Mouse (Mus musculus): ENCODE measurements around the gene Oas1a. TPM values are rescaled to one million over a fixed set of nuclear protein-coding genes. Genes with fewer than 3 reads are reported as not detected.
"Not testable (repeated sequence)": the region's sequence is repeated elsewhere in the genome, so short reads cannot be mapped to it uniquely, and the experiment has no call there.

Oas1a gene
- polyA plus RNA-seq (2011; ENCODE audit: insufficient read depth, insufficient read length, low read depth, missing spikeins) = 2.3 TPM in 1 of 2 replicates, not detected in the other

- not testable (repeated sequence) for H3K27ac ChIP-seq (ENCODE audit: insufficient read depth, low read length); H3K4me1 ChIP-seq (ENCODE audit: control insufficient read depth, insufficient read depth, low read length); H3K4me3 ChIP-seq (ENCODE audit: low read depth, low read length)
Measured at GRCm38 (mm10) chr5:120906791-120907733, at the start of gene Oas1a. Gene Oas1a, minus strand, starts transcription at chr5:120907521.

GRCm38 (mm10) chr5:120953974-120954373, 46.7 kb upstream of the Oas1a start:
- Histone ChIP-seq H3K27me3 (ENCODE audit: control insufficient read depth, insufficient read depth, low read length, poor library complexity, severe bottlenecking) (no peaks in the 10 kb centered on the region), H3K9me3 (replicated peaks; ENCODE audit: control insufficient read depth, insufficient read depth, low read length, poor library complexity, severe bottlenecking) (no peaks in the 10 kb centered on the region), H3K4me1 (ENCODE audit: control insufficient read depth, insufficient read depth, low read length) (no peaks in the 10 kb centered on the region), H3K4me3 (ENCODE audit: low read depth, low read length) (no peak overlapping the region), H3K9ac (ENCODE audit: low read depth, poor library complexity, severe bottlenecking) (no peak overlapping the region), H3K36me3 (ENCODE audit: control insufficient read depth, insufficient read depth, low read length, poor library complexity, severe bottlenecking) (no peaks in the 10 kb centered on the region), H3K27ac (ENCODE audit: insufficient read depth, low read length) (no peak overlapping the region)
- TF ChIP-seq CTCF (IDR thresholded peaks at IDR 0.05; ENCODE audit: low read depth, low read length) (peak; percentile 91), EP300 (IDR thresholded peaks at IDR 0.05; ENCODE audit: insufficient read depth, low read depth, low read length) (no peak)

More at GRCm38 (mm10) chr5:120906791-120907733, at the start of gene Oas1a:
- H3K9ac ChIP-seq (ENCODE audit: low read depth, poor library complexity, severe bottlenecking); H3K9me3 ChIP-seq (replicated peaks; ENCODE audit: control insufficient read depth, insufficient read depth, low read length, poor library complexity, severe bottlenecking); H3K36me3 ChIP-seq (ENCODE audit: control insufficient read depth, insufficient read depth, low read length, poor library complexity, severe bottlenecking); H3K27me3 ChIP-seq (ENCODE audit: control insufficient read depth, insufficient read depth, low read length, poor library complexity, severe bottlenecking): not testable (repeated sequence)

DNA sequence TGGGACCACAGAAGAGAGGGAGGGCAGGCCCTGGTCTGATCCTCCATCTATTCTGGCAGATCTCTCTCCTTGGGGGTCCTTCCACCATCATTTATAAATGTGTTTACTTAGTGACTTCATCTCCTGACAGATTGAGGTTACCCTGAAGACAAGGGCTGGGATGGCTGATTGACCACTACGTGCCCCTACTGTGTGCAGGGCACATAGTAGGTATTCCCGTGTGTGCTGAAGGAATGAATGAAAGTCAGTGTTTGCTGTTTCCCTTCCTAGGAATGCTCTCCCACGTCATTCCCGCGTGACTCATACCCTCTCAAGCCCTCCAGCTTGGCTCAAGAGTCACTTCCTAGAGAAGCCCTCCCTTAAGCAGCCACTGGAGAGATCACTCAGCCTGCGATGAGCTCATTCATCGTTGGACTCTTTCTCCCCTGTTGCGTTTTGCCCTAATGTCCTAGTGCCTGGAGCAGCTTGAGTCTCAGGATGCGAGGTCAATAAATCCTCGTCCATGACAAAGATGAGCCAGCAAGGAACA, 45.0 kb upstream of the Oas1a start:
- no peaks in the 10 kb centered on the region for H3K9me3 ChIP-seq (replicated peaks; ENCODE audit: control insufficient read depth, insufficient read depth, low read length, poor library complexity, severe bottlenecking)
- no peaks in the 10 kb centered on the region for H3K36me3 ChIP-seq (ENCODE audit: control insufficient read depth, insufficient read depth, low read length, poor library complexity, severe bottlenecking)
- no peaks in the 10 kb centered on the region for H3K4me1 ChIP-seq (ENCODE audit: control insufficient read depth, insufficient read depth, low read length)
- no peaks in the 10 kb centered on the region for H3K27me3 ChIP-seq (ENCODE audit: control insufficient read depth, insufficient read depth, low read length, poor library complexity, severe bottlenecking)
- no peak overlapping the region for H3K27ac ChIP-seq (ENCODE audit: insufficient read depth, low read length)
- no peak overlapping the region for H3K4me3 ChIP-seq (ENCODE audit: low read depth, low read length)
- TF ChIP-seq CTCF (IDR thresholded peaks at IDR 0.05; ENCODE audit: low read depth, low read length) = no peak
- H3K9ac ChIP-seq (ENCODE audit: low read depth, poor library complexity, severe bottlenecking) = no peak overlapping the region

- no peaks in the 10 kb centered on the region for H3K9me3 ChIP-seq (replicated peaks; ENCODE audit: control insufficient read depth, insufficient read depth, low read length, poor library complexity, severe bottlenecking)
- no peaks in the 10 kb centered on the region for H3K4me1 ChIP-seq (ENCODE audit: control insufficient read depth, insufficient read depth, low read length)
- no peaks in the 10 kb centered on the region for H3K27me3 ChIP-seq (ENCODE audit: control insufficient read depth, insufficient read depth, low read length, poor library complexity, severe bottlenecking)
- H3K27ac ChIP-seq (ENCODE audit: insufficient read depth, low read length) = no peak overlapping the region
- TF ChIP-seq POLR2A (IDR thresholded peaks at IDR 0.05; ENCODE audit: insufficient read depth, low read length) (no peak), CTCF (IDR thresholded peaks at IDR 0.05; ENCODE audit: low read depth, low read length) (no peak), EP300 (IDR thresholded peaks at IDR 0.05; ENCODE audit: insufficient read depth, low read depth, low read length) (no peak)
- H3K36me3 ChIP-seq (ENCODE audit: control insufficient read depth, insufficient read depth, low read length, poor library complexity, severe bottlenecking) = no peaks in the 10 kb centered on the region
- H3K9ac ChIP-seq (ENCODE audit: low read depth, poor library complexity, severe bottlenecking) = no peak overlapping the region
- H3K4me3 ChIP-seq (ENCODE audit: low read depth, low read length) = no peak overlapping the region
Measured at GRCm38 (mm10) chr5:120942076-120942475, 34.8 kb upstream of the Oas1a start.

- Histone ChIP-seq H3K4me1 (ENCODE audit: control insufficient read depth, insufficient read depth, low read length) (no peaks in the 10 kb centered on the region), H3K9ac (ENCODE audit: low read depth, poor library complexity, severe bottlenecking) (no peak overlapping the region), H3K4me3 (ENCODE audit: low read depth, low read length) (peak overlapping the region; percentile 34), H3K27ac (ENCODE audit: insufficient read depth, low read length) (no peak overlapping the region), H3K27me3 (ENCODE audit: control insufficient read depth, insufficient read depth, low read length, poor library complexity, severe bottlenecking) (no peaks in the 10 kb centered on the region), H3K9me3 (replicated peaks; ENCODE audit: control insufficient read depth, insufficient read depth, low read length, poor library complexity, severe bottlenecking) (no peaks in the 10 kb centered on the region), H3K36me3 (ENCODE audit: control insufficient read depth, insufficient read depth, low read length, poor library complexity, severe bottlenecking) (no peaks in the 10 kb centered on the region)
- TF ChIP-seq POLR2A (IDR thresholded peaks at IDR 0.05; ENCODE audit: insufficient read depth, low read length) = no peak
- 0 out of 2 replicates have a peak, but pooled peaks have one; percentile 29 for TF ChIP-seq EP300 (IDR thresholded peaks at IDR 0.05; ENCODE audit: insufficient read depth, low read depth, low read length)
- TF ChIP-seq CTCF (IDR thresholded peaks at IDR 0.05; ENCODE audit: low read depth, low read length) = no peak
Measured at GRCm38 (mm10) chr5:120938586-120938985, 31.3 kb upstream of the Oas1a start.

GRCm38 (mm10) chr5:120937841-120938240, 30.5 kb upstream of the Oas1a start:
- TF ChIP-seq EP300 (IDR thresholded peaks at IDR 0.05; ENCODE audit: insufficient read depth, low read depth, low read length) (no peak), POLR2A (IDR thresholded peaks at IDR 0.05; ENCODE audit: insufficient read depth, low read length) (no peak), CTCF (IDR thresholded peaks at IDR 0.05; ENCODE audit: low read depth, low read length) (no peak)
- H3K27me3 ChIP-seq (ENCODE audit: control insufficient read depth, insufficient read depth, low read length, poor library complexity, severe bottlenecking) = no peaks in the 10 kb centered on the region
- no peak overlapping the region for H3K4me3 ChIP-seq (ENCODE audit: low read depth, low read length)
- no peaks in the 10 kb centered on the region for H3K36me3 ChIP-seq (ENCODE audit: control insufficient read depth, insufficient read depth, low read length, poor library complexity, severe bottlenecking)
- no peaks in the 10 kb centered on the region for H3K9me3 ChIP-seq (replicated peaks; ENCODE audit: control insufficient read depth, insufficient read depth, low read length, poor library complexity, severe bottlenecking)
- no peak overlapping the region for H3K9ac ChIP-seq (ENCODE audit: low read depth, poor library complexity, severe bottlenecking)
- no peak overlapping the region for H3K27ac ChIP-seq (ENCODE audit: insufficient read depth, low read length)
- no peaks in the 10 kb centered on the region for H3K4me1 ChIP-seq (ENCODE audit: control insufficient read depth, insufficient read depth, low read length)
